Mouse (Mus musculus): ENCODE data around the gene Rdh8.

- TF ChIP-seq POLR2A (IDR thresholded peaks at IDR 0.05; ENCODE audit: low read depth, low read length) (no peak), CTCF (IDR thresholded peaks at IDR 0.05; ENCODE audit: borderline replicate concordance, insufficient read depth, low read length) (no peak)
Measured at GRCm38 (mm10) chr9:20828127-20828526, 9.8 kb downstream of the Rdh8 start.
